Mouse (Mus musculus): Measurements from ENCODE around the gene Hbb-bt.
A peak's percentile ranks its signal among the peaks of the same experiment; 100 is the strongest.
"Not testable (repeated sequence)": the region's sequence is repeated elsewhere in the genome, so short reads cannot be mapped to it uniquely, and the experiment has no call there.

Gene Hbb-bt

DNA sequence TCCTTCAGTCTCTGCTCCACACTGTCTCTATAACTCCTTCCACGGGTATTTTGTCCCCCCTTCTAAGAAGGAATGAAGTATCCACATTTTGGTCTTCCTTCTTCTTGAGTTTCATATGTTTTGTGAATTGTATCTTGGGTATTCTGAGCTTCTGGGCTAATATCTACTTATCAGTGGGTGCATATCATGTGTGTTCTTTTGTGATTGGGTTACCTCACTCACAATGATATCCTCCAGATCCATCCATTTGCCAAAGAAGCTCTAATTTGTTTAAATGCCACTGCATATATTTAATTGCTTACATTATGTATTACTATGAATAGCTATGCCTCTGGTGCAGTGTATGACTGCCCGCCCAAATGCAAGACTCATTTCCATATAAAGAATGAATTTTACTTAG lies 5.7 kb downstream of the Hbb-bt start:
- not testable (repeated sequence) for DNase-seq

- DNase-seq: peak in 1 of 2 experiments; percentile 2
Measured at GRCm38 (mm10) chr7:103806856-103807255, 6.9 kb downstream of the Hbb-bt start.

DNA sequence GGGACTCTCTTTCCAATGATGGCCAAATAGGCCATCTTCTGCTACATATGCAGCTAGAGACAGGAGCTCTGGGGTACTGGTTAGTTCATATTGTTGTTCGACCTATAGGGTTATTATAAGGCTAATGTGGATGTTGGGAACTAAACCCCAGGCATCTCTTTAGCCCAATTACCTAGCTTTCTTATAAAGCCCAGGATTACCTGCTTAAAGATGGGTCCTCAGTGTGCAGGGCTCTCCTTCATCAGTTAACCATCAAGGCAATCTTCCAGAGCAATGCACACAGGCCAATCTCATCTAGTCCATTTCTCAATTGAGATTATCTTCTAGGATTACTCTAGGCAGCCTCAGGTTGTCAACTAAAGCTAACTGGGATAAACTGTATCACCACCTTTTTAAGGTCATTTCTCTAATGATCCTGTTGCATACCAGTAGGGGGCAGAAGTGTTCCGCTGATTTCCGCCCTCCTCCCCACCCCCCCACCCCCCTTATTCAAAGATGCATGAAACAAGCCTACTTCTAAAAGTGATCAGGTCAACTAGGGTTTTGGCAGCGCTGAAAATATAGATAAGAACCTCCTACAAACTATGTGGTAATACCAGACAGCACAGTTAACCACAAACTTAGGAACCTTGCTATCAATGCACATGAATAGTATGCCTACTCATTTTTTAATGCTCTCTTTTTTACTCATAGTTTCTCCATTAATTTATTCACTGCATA lies 21.0 kb downstream of the Hbb-bt start:
- DNase-seq: no peak

- no peak for DNase-seq
Measured at GRCm38 (mm10) chr7:103791721-103792120, 22.1 kb downstream of the Hbb-bt start, which contains the start of gene Olfr67. Gene Olfr67 (minus strand): TSS chr7:103791821.

GRCm38 (mm10) chr7:103779598-103779997 lies 34.2 kb downstream of the Hbb-bt start, which contains the start of gene Olfr68:
Gene Olfr68 (minus strand): TSS chr7:103779698.
- DNase-seq: no peak

GRCm38 (mm10) chr7:103777652-103778051 lies 36.1 kb downstream of the Hbb-bt start:
- not testable (repeated sequence) for DNase-seq

- no peak for DNase-seq
Measured at GRCm38 (mm10) chr7:103771494-103771893, 42.3 kb downstream of the Hbb-bt start, which contains the start of gene Olfr69. Gene Olfr69 (minus strand): TSS chr7:103771594.

- DNase-seq: not testable (repeated sequence)
Measured at GRCm38 (mm10) chr7:103767687-103768086, 46.1 kb downstream of the Hbb-bt start.
